ENCODE assay signal across 8 mouse cellular contexts in genomic region chr15:88751564-88752402, GRCm38 (mm10). TPM values are rescaled to one million over a fixed set of nuclear protein-coding genes. Genes with fewer than 3 reads are reported as not detected.
DNase-seq lines count a peak whose midpoint lies in the region; ATAC-seq and TF ChIP-seq lines count a peak whose summit lies in the region.

Gene Zbed4, plus strand, starts transcription at chr15:88751660.

- H3K27ac ChIP-seq in cortical plate, adult 2 months (ENCODE audit: insufficient read depth, low read length) = peak within 1 kb of the TSS; percentile 54; the same call in 1 of the 2 replicates
- H3K27ac ChIP-seq in kidney, embryonic 15.5 days = peak within 1 kb of the TSS; percentile 97
- H3K27ac ChIP-seq in neural tube, embryonic 12.5 days = peak within 1 kb of the TSS; percentile 89
- peak within 1 kb of the TSS; percentile 56 for H3K27ac ChIP-seq in thymus, adult 2 months (ENCODE audit: control insufficient read depth, insufficient read depth, low read length)

- peak within 1 kb of the TSS; percentile 82 for H3K4me3 ChIP-seq in cortical plate, adult 2 months (ENCODE audit: insufficient read depth, low read length)
- H3K4me3 ChIP-seq in kidney, embryonic 15.5 days (replicated peaks) = peak within 1 kb of the TSS; percentile 91
- peak within 1 kb of the TSS; percentile 93 for H3K4me3 ChIP-seq in neural tube, embryonic 12.5 days
- peak within 1 kb of the TSS; percentile 62 for H3K4me3 ChIP-seq in thymus, adult 2 months (ENCODE audit: control insufficient read depth, insufficient read depth, low read length)

- ATAC-seq in kidney, embryonic 15.5 days (replicated peaks; ENCODE audit: low FRiP score) = peak; percentile 84
- ATAC-seq in neural tube, embryonic 12.5 days (ENCODE audit: low FRiP score, low read depth) = peak; percentile 80; the same call in 1 of the 2 replicates

- no peak for TF ChIP-seq POLR2A in cortical plate, adult 2 months (IDR thresholded peaks at IDR 0.05; ENCODE audit: extremely low read depth, insufficient read depth, low read length)
- no peak for TF ChIP-seq POLR2A in thymus, adult 2 months (IDR thresholded peaks at IDR 0.05; ENCODE audit: control insufficient read depth, extremely low read depth, insufficient read depth, low read length, poor library complexity)

- H3K4me2 ChIP-seq in kidney, embryonic 15.5 days = peak within 1 kb of the TSS; percentile 94
- H3K4me2 ChIP-seq in neural tube, embryonic 12.5 days (replicated peaks) = peak within 1 kb of the TSS; percentile 81

- H3K9ac ChIP-seq in kidney, embryonic 15.5 days = peak within 1 kb of the TSS; percentile 83
- peak within 1 kb of the TSS; percentile 93 for H3K9ac ChIP-seq in neural tube, embryonic 12.5 days

- H3K4me1 ChIP-seq in cortical plate, adult 2 months (ENCODE audit: control insufficient read depth, insufficient read depth, low read length) = peaks cover 2% of the 10 kb centered on the region; the same call in 1 of the 2 replicates
- H3K4me1 ChIP-seq in kidney, embryonic 15.5 days = peaks cover 27% of the 10 kb centered on the region
- peaks cover 19% of the 10 kb centered on the region for H3K4me1 ChIP-seq in neural tube, embryonic 12.5 days
- peaks cover 20% of the 10 kb centered on the region for H3K4me1 ChIP-seq in thymus, adult 2 months (replicated peaks; ENCODE audit: control insufficient read depth, insufficient read depth, low read length)

- no peaks in the 10 kb centered on the region for H3K27me3 ChIP-seq in kidney, embryonic 15.5 days
- H3K27me3 ChIP-seq in neural tube, embryonic 12.5 days (replicated peaks) = no peaks in the 10 kb centered on the region
- H3K27me3 ChIP-seq in thymus, adult 2 months (ENCODE audit: control insufficient read depth, insufficient read depth, low read length) = no peaks in the 10 kb centered on the region

- TF ChIP-seq CTCF in cortical plate, adult 2 months (IDR thresholded peaks at IDR 0.05; ENCODE audit: extremely low read depth, insufficient read depth, low read length) = no peak
- TF ChIP-seq CTCF in thymus, adult 2 months (IDR thresholded peaks at IDR 0.05; ENCODE audit: borderline replicate concordance, control insufficient read depth, extremely low read depth, insufficient read depth, low read length, poor library complexity) = peak; percentile 22

- H3K9me3 ChIP-seq in kidney, embryonic 15.5 days (replicated peaks) = no peaks in the 10 kb centered on the region
- H3K9me3 ChIP-seq in neural tube, embryonic 12.5 days = no peaks in the 10 kb centered on the region

- peaks cover 10% of the 10 kb centered on the region for H3K36me3 ChIP-seq in kidney, embryonic 15.5 days
- peaks cover 16% of the 10 kb centered on the region for H3K36me3 ChIP-seq in neural tube, embryonic 12.5 days
- H3K36me3 ChIP-seq in thymus, adult 2 months (ENCODE audit: control insufficient read depth, insufficient read depth, low read length) = no peaks in the 10 kb centered on the region

- WGBS in kidney, embryonic 15.5 days = under 1% methylated on average over 82 of the region's 119 CpGs
- WGBS in neural tube, embryonic 12.5 days = under 1% methylated on average over 97 of the region's 119 CpGs
- 1% methylated on average over 91 of the region's 119 CpGs for WGBS in thymus, adult 2 months

- peak in 1 of 2 experiments; percentile 26 for DNase-seq in layer of hippocampus, adult 18-20 months (ENCODE audit: low spot score in 2 of 2)
- DNase-seq in layer of hippocampus, adult 9-11 months = no peak
- peak; percentile 56 for DNase-seq in gastrocnemius, postnatal 25 days
- DNase-seq in lung, adult 18-20 months = peak; percentile 42 to 46
- peak; percentile 66 for DNase-seq in thymus, adult 2 months

RNA-seq across cellular contexts. Expression of gene Zbed4, which starts in this region (rescaled TPM):
- 10 to 100 TPM; 10.6 to 10.8 TPM for total RNA-seq in layer of hippocampus, adult 18-20 months (2021)
- 5.1 and 5.5 TPM in 2 replicates for polyA plus RNA-seq in cortical plate, adult 2 months (2012; rRNA removed)
- total RNA-seq in gastrocnemius, postnatal 25 days (2021) = 10 to 100 TPM in 1 of 2 experiments, 1 to 10 TPM in 1; 9.0 to 11.3 TPM
- 19.6 and 21.2 TPM in 2 replicates for polyA plus RNA-seq in kidney, embryonic 15.5 days (2015; fragmentation: Nextera tagmentation; extraction: Ambion mirVana)
- polyA plus RNA-seq in neural tube, embryonic 12.5 days (2016; fragmentation: Nextera tagmentation; extraction: Ambion mirVana) = 34.2 and 36.3 TPM in 2 replicates
- 36.6 and 41.3 TPM in 2 replicates for polyA plus RNA-seq in thymus, adult 2 months (2012; rRNA removed)
